Mouse (Mus musculus) cortical plate, adult 2 months (tissue): ENCODE measurements around the gene Mindy4b-ps.

Experiments used
- CTCF ChIP-seq: fragments of 200-500 bp; IDR thresholded peaks from 2 replicates; pipeline ENCODE4 v1.5.1; 2011; ENCODE audit warnings: mild to moderate bottlenecking, control low read depth, low read length; ENCODE audit not compliant: insufficient read depth; ENCODE audit errors: extremely low read depth
- POLR2A ChIP-seq: fragments of 200-500 bp; IDR thresholded peaks from 2 replicates; pipeline ENCODE4 v1.6.1; 2011; ENCODE audit warnings: mild to moderate bottlenecking, low read length, control low read depth; ENCODE audit not compliant: insufficient read depth; ENCODE audit errors: extremely low read depth

- TF ChIP-seq CTCF: no peak
- no peak for TF ChIP-seq POLR2A
Measured at GRCm38 (mm10) chr3:58822211-58822610, at the start of gene Mindy4b-ps.
